Mouse (Mus musculus) intestine, embryonic 14.5 days (tissue): ENCODE data around the gene 6030445D17Rik. TPM values are rescaled to one million over a fixed set of nuclear protein-coding genes. Genes with fewer than 3 reads are reported as not detected.

Experiments
- ATAC-seq: fragments of 200-750 bp; cut with Nextera tagmentation; replicated peaks from 2 replicates; pipeline ENCODE4 v1.8.0; 2017; ENCODE audit warnings: low read depth, moderate number of reproducible peaks, moderate TSS enrichment, moderate library complexity; ENCODE audit not compliant: low FRiP score, low TSS enrichment
- DNase-seq: peaks from one replicate; pipeline ENCODE4 v3.0.0-alpha.2; 2018; ENCODE audit warnings: low spot score
- H3K27ac ChIP-seq: fragments of 300-500 bp; sonication (generic); 2 replicates; pipeline ENCODE4 v1.5.1; 2014; ENCODE audit warnings: low read depth, mild to moderate bottlenecking, control low read depth
- H3K27me3 ChIP-seq: fragments of 300-500 bp; sonication (generic); replicated peaks from 2 replicates; pipeline ENCODE4 v1.6.1; 2014; ENCODE audit warnings: low read length, control low read depth; ENCODE audit not compliant: control insufficient read depth, insufficient read depth
- H3K36me3 ChIP-seq: fragments of 300-500 bp; sonication (generic); 2 replicates; pipeline ENCODE4 v1.6.1; 2014; ENCODE audit warnings: low read length, control low read depth; ENCODE audit not compliant: control insufficient read depth, insufficient read depth
- H3K4me1 ChIP-seq: fragments of 300-500 bp; sonication (generic); replicated peaks from 2 replicates; pipeline ENCODE4 v1.6.1; 2014; ENCODE audit warnings: low read length, control low read depth, mixed read lengths; ENCODE audit not compliant: control insufficient read depth, insufficient read depth
- H3K4me2 ChIP-seq: fragments of 300-500 bp; sonication (generic); 2 replicates; pipeline ENCODE4 v1.6.1; 2014; ENCODE audit warnings: low read length
- H3K4me3 ChIP-seq: fragments of 300-500 bp; sonication (generic); 2 replicates; pipeline ENCODE4 v1.5.1; 2014; ENCODE audit warnings: low read depth, low read length, control low read depth, mixed read lengths
- H3K9ac ChIP-seq: fragments of 300-500 bp; sonication (generic); 2 replicates; pipeline ENCODE4 v1.6.1; 2014; ENCODE audit warnings: mild to moderate bottlenecking, low read length
- H3K9me3 ChIP-seq: fragments of 300-500 bp; sonication (generic); 2 replicates; pipeline ENCODE4 v1.6.1; 2016; ENCODE audit warnings: low read length, control low read depth; ENCODE audit not compliant: control insufficient read depth
- WGBS: fragments of 180-500 bp; shearing (Covaris S2); extraction: QIAGEN DNeasy Blood & Tissue Kit; methylation state at CpG from one replicate; pipeline ENCODE4 v1.1.7; 2014; 5-methylcytosine and 5-hydroxymethylcytosine counted together
- polyA plus RNA-seq: library from polyadenylated mRNA; unstranded; fragments of >200 nt; fragmentation: Nextera tagmentation; extraction: Ambion mirVana; gene quantifications from 2 replicates; pipeline ENCODE4 v1.2.1, GENCODE M21; 2014

The 6030445D17Rik gene
- polyA plus RNA-seq, 1 experiment from 2014 or later = 0.43 TPM

DNA sequence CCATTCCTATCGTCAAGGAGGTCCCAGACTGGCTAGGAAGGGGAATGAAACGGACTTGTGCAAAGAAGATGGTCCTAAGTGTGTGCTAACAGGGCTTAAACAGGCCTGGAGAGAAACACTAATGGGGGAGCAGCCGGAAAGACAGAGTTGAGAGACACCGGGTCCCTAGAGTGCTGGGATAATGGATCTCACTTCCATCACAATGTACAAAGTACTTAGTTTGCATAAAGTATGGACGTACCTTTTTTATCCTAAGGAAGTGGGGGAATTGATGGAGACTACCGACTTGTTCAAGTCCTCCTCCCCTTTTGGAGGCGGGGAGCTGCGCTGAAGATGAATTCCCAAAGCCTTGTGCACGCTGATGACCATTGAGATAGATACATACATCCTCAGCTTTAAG, 1.4 kb downstream of the 6030445D17Rik start:
- no peaks in the 10 kb centered on the region for H3K36me3 ChIP-seq
- H3K4me1 ChIP-seq = peaks cover 19% of the 10 kb centered on the region
- H3K4me2 ChIP-seq = peak overlapping the region; percentile 96
- 29% methylated on average over 9 of the region's 9 CpGs for WGBS
- H3K27me3 ChIP-seq = 0 out of 2 replicates have a peak, but pooled peaks cover 9% of the 10 kb centered on the region
- DNase-seq (no peak), ATAC-seq (no peak)
- H3K9ac ChIP-seq = no peak overlapping the region
- peak overlapping the region; percentile 56 for H3K4me3 ChIP-seq
- no peaks in the 10 kb centered on the region for H3K9me3 ChIP-seq
- H3K27ac ChIP-seq = no peak overlapping the region

DNA sequence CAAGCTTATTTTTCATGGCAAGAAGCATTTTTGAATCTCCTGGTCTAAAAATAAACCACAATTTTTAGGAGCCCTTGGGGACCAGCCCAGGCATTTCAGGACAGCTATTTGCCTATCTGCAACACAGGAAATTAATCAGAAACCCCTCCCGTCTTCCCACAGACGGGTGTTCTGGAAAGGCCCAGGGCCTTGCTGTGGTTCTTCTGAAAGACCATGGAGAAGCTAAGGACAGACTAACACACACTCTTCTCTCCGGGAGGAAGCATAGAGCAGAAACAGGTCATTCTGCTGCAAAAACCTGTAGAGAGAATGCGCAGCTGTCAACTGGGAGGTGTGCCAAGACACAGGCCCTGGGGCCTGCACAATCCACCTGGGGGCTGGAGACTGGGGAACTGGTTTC, 4.2 kb downstream of the 6030445D17Rik start:
- 37% methylated on average over 4 of the region's 4 CpGs for WGBS
- Histone ChIP-seq H3K9ac (no peak overlapping the region), H3K36me3 (no peaks in the 10 kb centered on the region), H3K27me3 (0 out of 2 replicates have a peak, but pooled peaks cover 9% of the 10 kb centered on the region), H3K4me1 (peaks cover 23% of the 10 kb centered on the region), H3K27ac (peak overlapping the region; percentile 70), H3K4me2 (no peak overlapping the region), H3K9me3 (no peaks in the 10 kb centered on the region), H3K4me3 (no peak overlapping the region)
- ATAC-seq = no peak
- DNase-seq = peak; percentile 71

DNA sequence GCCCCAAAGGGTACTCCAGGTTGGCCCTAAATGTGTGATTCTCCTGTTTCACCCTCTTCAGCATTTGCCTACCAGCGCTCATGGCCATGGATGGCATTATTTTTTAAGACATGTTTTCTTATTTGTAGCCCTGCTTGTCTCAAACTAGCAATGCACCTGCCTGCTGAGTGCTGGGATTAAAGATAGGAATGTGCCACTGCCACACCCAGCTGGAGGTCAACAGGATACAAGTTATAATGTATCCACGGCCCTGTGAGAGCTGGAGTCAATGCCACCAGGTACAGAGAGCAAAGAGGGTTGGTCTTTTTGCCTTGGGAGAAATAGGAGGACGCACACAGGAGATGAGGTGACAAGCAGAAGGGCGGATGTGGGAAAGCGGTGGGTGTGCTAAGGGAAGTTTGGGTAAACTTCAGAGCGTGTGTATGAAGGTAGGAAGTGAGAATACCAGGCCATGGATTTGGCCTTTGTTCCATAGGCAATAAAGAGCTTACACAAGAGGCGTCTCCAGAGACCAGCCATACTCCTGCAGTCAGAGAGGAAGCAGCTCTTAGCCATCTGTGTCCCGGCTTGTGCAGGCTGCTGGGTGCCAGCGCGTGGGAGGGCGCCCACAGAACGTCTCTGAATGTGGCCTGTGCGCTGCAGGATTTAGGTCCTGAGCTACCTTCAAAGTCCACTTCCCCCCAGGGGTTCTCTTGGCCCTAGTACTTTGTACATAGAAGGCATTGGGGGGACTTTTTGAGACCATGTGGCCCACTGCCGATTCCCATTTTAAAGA, 6.7 kb downstream of the 6030445D17Rik start:
- no peak overlapping the region for H3K9ac ChIP-seq
- H3K27ac ChIP-seq = peak overlapping the region; percentile 96; the same call in 1 of the 2 replicates
- H3K27me3 ChIP-seq = 0 out of 2 replicates have a peak, but pooled peaks cover 4% of the 10 kb centered on the region
- WGBS = 73% methylated on average over 14 of the region's 14 CpGs
- no peaks in the 10 kb centered on the region for H3K36me3 ChIP-seq
- no peak overlapping the region for H3K4me3 ChIP-seq
- DNase-seq (peak; percentile 55), ATAC-seq (0 out of 2 replicates have a peak, but pooled peaks have one; percentile 6)
- H3K4me2 ChIP-seq = peak overlapping the region; percentile 64
- no peaks in the 10 kb centered on the region for H3K9me3 ChIP-seq
- H3K4me1 ChIP-seq = peaks cover 24% of the 10 kb centered on the region

DNA sequence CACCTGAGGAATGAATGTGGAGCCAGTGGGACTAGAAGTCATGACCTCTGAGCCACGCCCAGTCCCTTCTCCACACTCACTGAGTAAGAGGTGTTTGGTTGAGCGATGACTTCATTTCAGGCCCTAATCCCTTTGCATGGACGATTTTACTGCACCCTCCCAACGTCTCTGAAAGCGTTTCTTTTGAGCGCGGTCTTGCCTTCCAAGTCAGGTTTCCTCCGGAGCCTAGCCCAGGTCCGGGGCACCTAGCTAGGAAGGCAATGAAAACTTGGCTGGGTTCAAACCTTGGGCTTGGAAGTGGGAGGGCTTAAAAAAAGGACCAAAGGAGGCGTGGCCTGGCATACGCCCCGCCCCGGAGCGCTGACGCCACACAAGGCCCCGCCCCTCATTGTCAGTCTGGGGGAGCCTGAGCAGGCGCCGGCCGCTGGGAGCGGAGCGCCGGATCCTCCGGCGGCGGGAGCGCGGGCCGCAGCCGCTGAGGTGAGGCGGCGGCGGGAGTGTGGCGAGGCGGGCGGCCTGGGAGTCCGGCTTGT, 7.4 kb downstream of the 6030445D17Rik start, which contains the start of gene Luzp1:
Gene Luzp1, plus strand, starts transcription at position 391 of the 533 bp plus-strand sequence.
- Histone ChIP-seq H3K9ac (peak within 1 kb of the TSS; percentile 92), H3K27me3 (no peaks in the 10 kb centered on the region), H3K36me3 (no peaks in the 10 kb centered on the region), H3K9me3 (no peaks in the 10 kb centered on the region), H3K4me1 (peaks cover 18% of the 10 kb centered on the region), H3K27ac (peak within 1 kb of the TSS; percentile 96), H3K4me3 (peak within 1 kb of the TSS; percentile 80), H3K4me2 (peak within 1 kb of the TSS; percentile 64)
- ATAC-seq = peak; percentile 93
- WGBS = 2% methylated on average over 36 of the region's 36 CpGs
- DNase-seq = peak; percentile 97

DNA sequence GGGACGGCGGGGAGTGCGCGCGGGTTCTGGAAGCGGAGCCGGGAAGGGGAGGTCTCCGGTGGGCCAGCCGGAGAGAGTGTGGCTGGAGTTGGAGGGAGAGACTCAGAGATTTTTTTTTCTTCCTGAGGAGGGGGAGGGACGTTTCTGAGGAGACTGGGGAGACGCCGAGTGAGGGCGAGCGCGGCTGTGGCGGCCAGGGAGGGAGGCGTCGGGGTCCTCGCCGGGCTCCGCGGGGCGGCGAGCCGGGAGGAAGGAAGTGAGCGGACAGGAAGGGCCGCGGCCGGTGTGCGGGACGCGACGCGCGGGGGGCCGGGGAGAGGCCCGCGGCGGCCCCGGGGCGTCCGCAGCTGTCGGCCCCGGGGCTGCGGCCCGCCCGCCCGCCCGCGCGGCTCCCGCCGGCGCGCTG, 7.9 kb downstream of the 6030445D17Rik start:
- peak overlapping the region; percentile 92 for H3K9ac ChIP-seq
- no peaks in the 10 kb centered on the region for H3K27me3 ChIP-seq
- ATAC-seq = peak; percentile 81
- H3K27ac ChIP-seq = peak overlapping the region; percentile 96
- no peaks in the 10 kb centered on the region for H3K9me3 ChIP-seq
- H3K4me2 ChIP-seq = peak overlapping the region; percentile 64
- DNase-seq = no peak
- peak overlapping the region; percentile 80 for H3K4me3 ChIP-seq
- under 1% methylated on average over 47 of the region's 55 CpGs for WGBS
- H3K36me3 ChIP-seq = no peaks in the 10 kb centered on the region
- H3K4me1 ChIP-seq = peaks cover 18% of the 10 kb centered on the region

DNA sequence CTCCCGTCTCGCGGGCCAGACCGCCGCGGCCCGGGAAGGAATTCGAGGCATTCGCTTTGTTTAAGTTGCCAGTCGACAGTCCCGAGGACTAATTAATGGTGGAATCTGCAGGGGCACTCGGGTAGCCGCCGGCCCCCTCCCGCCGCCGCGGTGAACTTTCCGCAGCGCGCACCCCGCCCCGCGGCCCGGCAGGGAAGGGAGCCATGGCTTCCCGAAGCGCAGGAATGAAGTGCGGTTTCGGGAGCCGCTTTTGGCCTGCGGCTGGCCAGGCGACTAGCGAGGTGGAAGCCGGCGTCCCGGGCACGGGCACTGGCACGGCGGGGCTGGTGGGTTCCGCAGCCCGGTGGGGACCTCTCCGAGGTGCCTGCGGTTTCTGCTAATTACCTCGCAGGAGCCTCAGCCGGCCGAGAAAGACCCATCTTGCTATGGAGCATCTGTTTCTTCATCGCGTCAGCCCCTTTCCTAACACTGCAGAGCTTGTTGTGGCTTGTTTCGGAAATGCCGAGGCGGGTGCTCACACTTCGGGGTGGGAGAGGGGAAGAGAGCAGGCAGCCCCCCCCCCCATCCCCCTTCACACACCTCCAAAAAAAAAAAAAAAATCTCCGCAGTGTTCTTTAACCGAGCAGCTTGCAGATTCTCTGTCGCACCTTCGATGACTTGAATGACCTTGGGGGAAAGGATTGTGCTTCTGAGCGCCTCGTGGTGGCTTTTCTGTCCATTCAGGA, 8.5 kb downstream of the 6030445D17Rik start:
- under 1% methylated on average over 56 of the region's 58 CpGs for WGBS
- Histone ChIP-seq H3K27ac (peak overlapping the region; percentile 96), H3K9me3 (no peaks in the 10 kb centered on the region), H3K4me1 (peaks cover 18% of the 10 kb centered on the region), H3K9ac (peak overlapping the region; percentile 92), H3K27me3 (no peaks in the 10 kb centered on the region), H3K4me3 (peak overlapping the region; percentile 80), H3K36me3 (no peaks in the 10 kb centered on the region), H3K4me2 (peak overlapping the region; percentile 64)
- DNase-seq = peak; percentile 86
- ATAC-seq = peak; percentile 27; the same call in 1 of the 2 replicates

DNA sequence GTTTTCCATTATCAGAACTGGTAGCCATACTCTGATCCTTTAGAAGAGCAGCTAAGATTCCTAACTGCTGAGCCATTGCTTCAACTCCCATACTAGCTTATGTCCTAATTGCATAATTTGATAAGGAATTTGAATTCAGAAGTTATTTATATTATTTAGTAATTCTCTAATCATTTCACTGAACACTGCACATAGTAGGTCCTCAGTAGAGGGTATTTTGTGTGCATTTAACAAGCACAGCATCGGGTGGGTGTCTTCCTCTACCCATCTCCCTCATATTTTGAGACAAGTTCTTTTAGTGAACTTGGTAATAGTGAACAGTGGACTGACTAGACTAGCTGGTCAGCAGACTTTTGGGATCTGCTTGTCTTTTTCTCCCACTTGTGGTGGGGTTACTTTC, 14.6 kb downstream of the 6030445D17Rik start:
- H3K4me2 ChIP-seq = no peak overlapping the region
- H3K9ac ChIP-seq = no peak overlapping the region
- H3K9me3 ChIP-seq = no peaks in the 10 kb centered on the region
- H3K4me3 ChIP-seq = no peak overlapping the region
- no peaks in the 10 kb centered on the region for H3K36me3 ChIP-seq
- WGBS = 89% methylated on average over 1 of the region's 1 CpGs
- H3K4me1 ChIP-seq = peaks cover under 1% of the 10 kb centered on the region; the same call in 1 of the 2 replicates
- ATAC-seq = no peak
- DNase-seq = no peak
- H3K27me3 ChIP-seq = no peaks in the 10 kb centered on the region
- H3K27ac ChIP-seq = no peak overlapping the region

DNA sequence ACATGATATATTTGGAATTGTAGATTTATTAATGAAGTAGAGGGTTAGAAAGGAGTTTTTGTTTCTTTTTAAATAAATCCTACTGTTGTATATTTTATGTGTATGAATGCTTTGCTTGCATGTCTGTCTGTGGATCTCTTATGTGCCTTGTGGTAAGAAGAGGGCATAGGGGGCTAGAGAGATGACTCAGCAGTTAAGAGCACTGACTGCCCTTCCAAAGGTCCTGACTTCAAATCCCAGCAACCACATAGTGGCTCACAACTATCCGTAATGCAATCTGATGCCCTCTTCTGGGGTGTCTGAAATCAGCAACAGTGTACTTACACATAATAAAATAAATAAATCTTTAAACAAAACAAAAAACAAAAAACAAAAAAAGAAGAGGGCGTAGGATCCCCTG, 24.5 kb downstream of the 6030445D17Rik start:
- Histone ChIP-seq H3K4me2 (no peak overlapping the region), H3K4me1 (no peaks in the 10 kb centered on the region), H3K27ac (no peak overlapping the region), H3K9me3 (no peaks in the 10 kb centered on the region), H3K9ac (no peak overlapping the region), H3K27me3 (no peaks in the 10 kb centered on the region), H3K4me3 (no peak overlapping the region), H3K36me3 (no peaks in the 10 kb centered on the region)
- ATAC-seq (no peak), DNase-seq (no peak)
- 87% methylated on average over 2 of the region's 2 CpGs for WGBS
